Mouse (Mus musculus) small intestine, adult 2 months (tissue): ENCODE data around the gene Eno1.

Experiments used
- CTCF ChIP-seq: fragments of 200-500 bp; IDR thresholded peaks from 2 replicates; pipeline ENCODE4 v1.5.1; 2012; ENCODE audit warnings: low read depth, mild to moderate bottlenecking, control low read depth, inconsistent platforms, low read length, moderate library complexity, mixed read lengths; ENCODE audit not compliant: insufficient replicate concordance, insufficient read length; ENCODE audit errors: extremely low read depth
- POLR2A ChIP-seq: fragments of 200-500 bp; IDR thresholded peaks from 2 replicates; pipeline ENCODE4 v1.6.1; 2012; ENCODE audit warnings: low read depth, mild to moderate bottlenecking, control low read depth, inconsistent platforms, low read length, moderate library complexity

DNA sequence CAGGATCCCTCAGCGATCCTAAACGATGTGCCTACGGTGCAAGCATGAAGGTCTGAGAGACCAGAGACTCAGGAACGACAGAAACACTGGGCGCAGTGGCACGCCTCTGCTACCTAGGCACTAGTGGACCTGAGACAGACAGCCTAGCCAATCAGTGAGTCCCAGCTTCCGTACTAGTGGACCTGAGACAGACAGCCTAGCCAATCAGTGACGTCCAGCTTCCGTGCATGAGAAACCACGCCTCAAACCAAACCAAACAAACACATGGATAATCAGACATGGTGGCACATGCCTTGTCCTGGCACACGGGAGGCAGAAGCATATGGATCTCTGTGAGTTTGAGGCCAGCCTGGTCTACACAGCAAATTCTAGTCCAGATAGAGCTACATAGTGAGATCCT is 48.3 kb upstream of the Eno1 start:
- TF ChIP-seq CTCF (no peak), POLR2A (no peak)
